Mouse (Mus musculus): ENCODE measurements at regions not wholly inside any gene's neighbourhood (a gene's known extent, or its start where the extent isn't known, plus 50 kb on each side); places are given as distances from the start of the nearest gene placed in this dataset.

DNA sequence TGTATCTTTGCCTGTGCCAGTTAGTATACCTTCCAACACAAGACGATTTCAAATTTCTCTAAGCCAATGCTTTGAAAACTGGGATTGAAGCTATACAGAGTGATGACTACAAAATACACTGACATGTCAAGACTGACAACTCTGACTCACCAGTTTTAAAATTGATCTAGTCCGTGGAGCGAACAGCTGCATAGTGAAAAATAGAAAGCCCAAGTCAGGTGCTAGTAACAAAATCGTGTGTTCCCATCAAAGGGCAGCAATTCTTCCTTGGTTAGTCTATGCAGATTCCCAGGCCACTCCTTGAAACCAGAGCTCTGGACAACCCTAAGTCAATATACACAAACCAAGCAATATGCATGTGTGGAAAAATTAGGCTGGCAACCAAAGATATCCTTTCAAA lies 940.6 kb downstream of the Kcna4 start:
- DNase-seq (ENCODE audit: low spot score in 2 of 2): no peak

DNA sequence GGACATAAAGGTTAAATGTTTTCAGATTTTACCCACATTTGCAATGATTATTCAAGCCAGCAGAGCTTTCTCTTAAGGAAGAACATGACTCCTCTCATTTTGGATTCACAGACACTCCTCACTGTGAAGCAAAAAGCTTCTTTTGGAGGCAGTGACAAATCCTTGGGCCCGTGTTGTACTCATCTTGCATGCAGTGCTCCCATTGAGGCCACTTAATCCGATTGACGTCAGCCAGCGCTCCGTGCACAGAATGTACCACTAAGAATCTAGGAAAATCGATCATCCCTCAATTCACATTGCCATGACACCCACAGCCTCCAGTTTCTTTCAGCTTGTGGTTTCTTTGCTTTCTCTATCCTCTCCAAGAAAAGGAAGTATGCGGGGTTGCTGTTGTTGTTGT lies 941.5 kb downstream of the Kcna4 start:
- DNase-seq (ENCODE audit: low spot score in 2 of 2): peak in 1 of 2 experiments; percentile 2

DNA sequence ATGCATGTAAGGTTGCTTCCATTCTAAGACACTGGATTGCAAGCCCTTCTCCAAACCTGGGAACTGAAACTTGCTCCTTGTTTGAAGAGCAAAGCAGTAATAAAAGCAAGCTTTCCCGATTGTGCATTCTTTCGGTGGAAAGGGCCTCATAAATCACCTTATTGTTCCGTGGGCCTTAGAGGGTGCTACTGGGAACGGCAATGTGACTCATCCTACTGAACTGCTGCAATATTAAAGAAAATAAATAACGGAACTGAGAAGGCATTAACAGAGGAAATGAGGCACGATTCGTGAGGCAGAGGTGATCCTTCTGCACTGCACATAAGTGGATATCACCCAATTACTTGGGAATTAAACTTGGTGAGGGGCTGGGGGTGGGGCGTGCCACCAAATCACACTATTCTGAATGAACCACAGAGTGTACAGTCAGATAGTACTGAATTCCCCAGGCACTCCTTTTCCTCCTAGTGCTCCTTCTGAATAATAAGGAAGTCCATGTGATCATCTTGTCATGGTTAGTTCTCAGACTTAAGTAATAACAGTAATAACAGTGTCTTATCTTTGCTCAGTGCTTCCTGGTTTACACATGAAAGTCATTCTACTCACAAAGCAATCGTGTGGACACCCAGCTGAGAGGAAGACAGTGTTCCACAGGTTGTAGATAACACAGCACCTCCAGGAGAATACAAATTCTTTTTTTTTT lies 946.0 kb downstream of the Kcna4 start:
- no peak for DNase-seq (ENCODE audit: low spot score in 2 of 2)

Data from right cerebral cortex, postnatal 36 days (tissue).